In the genomic region with DNA sequence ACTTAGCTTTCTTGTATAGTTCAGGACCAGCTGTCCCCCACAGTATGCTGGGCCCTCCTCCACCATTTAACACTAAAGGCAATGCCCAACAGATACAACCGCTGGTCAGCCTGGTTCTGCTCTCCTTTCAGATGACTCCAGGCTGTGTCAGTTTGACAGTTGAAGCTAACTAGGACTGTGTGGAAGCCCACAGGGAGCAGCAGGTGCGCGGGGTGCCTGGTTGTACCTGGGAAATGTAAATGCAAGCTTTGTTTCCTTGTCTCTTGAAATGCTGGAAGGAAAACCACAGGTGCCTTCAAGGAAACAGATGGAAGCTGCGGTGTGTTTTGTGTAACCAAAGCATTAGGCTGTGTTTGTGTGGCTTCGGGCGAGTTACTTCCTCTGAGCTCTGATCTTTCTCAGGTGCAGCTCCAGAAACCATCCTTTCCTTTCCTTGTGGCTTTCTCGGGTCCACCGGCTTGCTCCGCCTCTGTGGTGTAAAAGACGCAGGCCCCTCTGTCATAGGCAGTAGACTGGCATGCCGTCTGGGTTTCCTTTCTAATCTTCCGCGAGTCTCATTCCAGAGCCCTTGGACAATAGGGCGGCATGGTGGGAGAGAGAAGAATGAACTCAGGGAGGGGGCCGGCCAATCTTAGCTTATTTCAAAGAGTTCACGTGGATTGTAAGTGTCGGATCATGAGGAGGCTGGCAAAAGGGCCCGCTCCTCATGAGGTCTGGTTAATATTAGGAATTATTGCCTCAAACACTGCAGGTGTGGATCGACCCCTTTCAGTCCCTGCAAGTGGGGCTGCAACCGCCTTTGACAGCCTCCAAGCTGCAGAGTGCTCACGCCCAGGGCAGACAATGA, we compare ENCODE assay signal across 9 mouse cellular contexts.
DNase-seq lines count a peak whose midpoint lies in the region; ATAC-seq lines count a peak whose summit lies in the region.
"Had no signal": no experiment of that assay in that cellular context is flagged by ENCODE, and none has a peak within 500 bp of the region (broad histone marks: within the 10 kb centered on the region; RNA-seq: fewer than 3 reads in every experiment).

No protein-coding gene starts in this region.

- no peaks in the 10 kb centered on the region for H3K9me3 ChIP-seq in heart, embryonic 16.5 days (replicated peaks; ENCODE audit: control insufficient read depth, low read length)
- no peaks in the 10 kb centered on the region for H3K9me3 ChIP-seq in embryonic facial prominence, embryonic 15.5 days (replicated peaks)
- H3K9me3 ChIP-seq in limb, embryonic 10.5 days (replicated peaks): no peaks in the 10 kb centered on the region
- no peaks in the 10 kb centered on the region for H3K9me3 ChIP-seq in stomach, embryonic 15.5 days

- H3K4me2 ChIP-seq in heart, embryonic 16.5 days (ENCODE audit: low read depth, low read length): peak overlapping the region; percentile 47
- peak overlapping the region; percentile 39 for H3K4me2 ChIP-seq in embryonic facial prominence, embryonic 15.5 days (replicated peaks)
- peak overlapping the region; percentile 41 for H3K4me2 ChIP-seq in stomach, embryonic 15.5 days

- H3K27ac ChIP-seq in heart, embryonic 16.5 days (ENCODE audit: low read length): no peak overlapping the region
- H3K27ac ChIP-seq in embryonic facial prominence, embryonic 15.5 days (replicated peaks): no peak overlapping the region
- H3K27ac ChIP-seq in limb, embryonic 10.5 days: peak overlapping the region; percentile 61; the same call in 1 of the 2 replicates
- H3K27ac ChIP-seq in stomach, embryonic 15.5 days: no peak overlapping the region
- H3K27ac ChIP-seq: gastrocnemius, adult 2 months had no signal

- no peaks in the 10 kb centered on the region for H3K36me3 ChIP-seq in heart, embryonic 16.5 days (ENCODE audit: control insufficient read depth, insufficient read depth)
- H3K36me3 ChIP-seq in embryonic facial prominence, embryonic 15.5 days: no peaks in the 10 kb centered on the region
- H3K36me3 ChIP-seq in limb, embryonic 10.5 days: no peaks in the 10 kb centered on the region
- H3K36me3 ChIP-seq in stomach, embryonic 15.5 days: no peaks in the 10 kb centered on the region

- no peaks in the 10 kb centered on the region for H3K27me3 ChIP-seq in heart, embryonic 16.5 days (ENCODE audit: control insufficient read depth, insufficient read depth, low read length)
- no peaks in the 10 kb centered on the region for H3K27me3 ChIP-seq in embryonic facial prominence, embryonic 15.5 days
- H3K27me3 ChIP-seq in limb, embryonic 10.5 days (ENCODE audit: low read depth, poor library complexity, severe bottlenecking): no peaks in the 10 kb centered on the region
- no peaks in the 10 kb centered on the region for H3K27me3 ChIP-seq in stomach, embryonic 15.5 days (replicated peaks)

- intact Hi-C loops in heart, postnatal 10 days (cut with DNase I): no loop called here
- intact Hi-C loops in gastrocnemius, postnatal 14 days (cut with DNase I; ENCODE audit: low total_unique reads): no loop called here

- peak overlapping the region; percentile 15; the same call in 1 of the 2 replicates for H3K4me3 ChIP-seq in heart, embryonic 16.5 days (ENCODE audit: low read length)
- peak overlapping the region; percentile 13 for H3K4me3 ChIP-seq in embryonic facial prominence, embryonic 15.5 days (replicated peaks)
- H3K4me3 ChIP-seq in limb, embryonic 10.5 days: peak overlapping the region; percentile 37
- peak overlapping the region; percentile 9; the same call in 1 of the 2 replicates for H3K4me3 ChIP-seq in stomach, embryonic 15.5 days (replicated peaks)
- H3K4me3 ChIP-seq: gastrocnemius, adult 2 months had no signal

- peak; percentile 18 for ATAC-seq in heart, embryonic 16.5 days (replicated peaks; ENCODE audit: extremely low read depth, insufficient read depth, low FRiP score)
- ATAC-seq in embryonic facial prominence, embryonic 15.5 days (ENCODE audit: insufficient number of reproducible peaks, low FRiP score, low TSS enrichment, low read depth): no peak
- ATAC-seq in stomach, embryonic 15.5 days (ENCODE audit: insufficient read depth, low FRiP score, low read depth): no peak

- H3K9ac ChIP-seq in heart, embryonic 16.5 days (ENCODE audit: low read length): 0 out of 2 replicates have a peak overlapping the region, but pooled peaks have one; percentile 3
- no peak overlapping the region for H3K9ac ChIP-seq in embryonic facial prominence, embryonic 15.5 days
- H3K9ac ChIP-seq in stomach, embryonic 15.5 days: no peak overlapping the region

- 23% methylated on average over 21 of the region's 21 CpGs for WGBS in heart, embryonic 16.5 days
- WGBS in embryonic facial prominence, embryonic 15.5 days: 13% methylated on average over 21 of the region's 21 CpGs
- WGBS in limb, embryonic 10.5 days: 21% methylated on average over 21 of the region's 21 CpGs
- WGBS in stomach, embryonic 15.5 days: 20% methylated on average over 21 of the region's 21 CpGs

- 0 out of 2 replicates have a peak, but pooled peaks cover 2% of the 10 kb centered on the region for H3K4me1 ChIP-seq in heart, embryonic 16.5 days (ENCODE audit: control insufficient read depth, insufficient read depth, low read length)
- peaks cover 8% of the 10 kb centered on the region for H3K4me1 ChIP-seq in embryonic facial prominence, embryonic 15.5 days
- H3K4me1 ChIP-seq in limb, embryonic 10.5 days: peaks cover 11% of the 10 kb centered on the region
- H3K4me1 ChIP-seq in stomach, embryonic 15.5 days: no peaks in the 10 kb centered on the region

- DNase-seq in heart, postnatal 10 days: no peak
- peak; percentile 38 for DNase-seq in limb, embryonic 10.5 days (ENCODE audit: low spot score)
- DNase-seq in adrenal gland, adult 8-10 months: no peak
- DNase-seq in urinary bladder, postnatal 36 days (ENCODE audit: low spot score in 2 of 2): no peak
- DNase-seq in gastrocnemius, postnatal 14 days: no peak
- DNase-seq: gastrocnemius, adult 2 months had no signal
